Mouse (Mus musculus): Measurements from ENCODE around the gene Cstf3. TPM values are rescaled to one million over a fixed set of nuclear protein-coding genes. Genes with fewer than 3 reads are reported as not detected.

Gene Cstf3
- polyA plus RNA-seq, 2 experiments, result 52.2 to 52.9 TPM

- Histone ChIP-seq H3K4me3 (replicated peaks; ENCODE audit: low read length) (no peak overlapping the region), H3K9ac (ENCODE audit: low read depth, low read length, severe bottlenecking) (no peak overlapping the region), H3K4me1 (ENCODE audit: control insufficient read depth, insufficient read depth, low read length) (no peaks in the 10 kb centered on the region; the same call in 1 of the 2 replicates), H3K36me3 (ENCODE audit: control insufficient read depth, insufficient read depth, low read length) (peaks cover 30% of the 10 kb centered on the region), H3K9me3 (ENCODE audit: control insufficient read depth, low read length) (no peaks in the 10 kb centered on the region), H3K27me3 (ENCODE audit: control insufficient read depth, insufficient read depth, low read length) (no peaks in the 10 kb centered on the region), H3K4me2 (replicated peaks; ENCODE audit: low read depth, low read length, severe bottlenecking) (no peak overlapping the region), H3K27ac (replicated peaks; ENCODE audit: low read depth, low read length) (no peak overlapping the region)
- no peak for DNase-seq (ENCODE audit: low spot score)
- no peak for TF ChIP-seq POLR2A (IDR thresholded peaks at IDR 0.05; ENCODE audit: borderline replicate concordance, extremely low read depth, insufficient read depth, insufficient read length)
- 83% methylated on average over 4 of the region's 4 CpGs for WGBS
- 0 out of 2 replicates have a peak, but pooled peaks have one; percentile 4 for ATAC-seq (ENCODE audit: low FRiP score, low read depth)
Measured at GRCm38 (mm10) chr2:104684771-104685170, 94.4 kb downstream of the Cstf3 start.

GRCm38 (mm10) chr2:104685418-104685817 lies 95.1 kb downstream of the Cstf3 start:
- 5% methylated on average over 13 of the region's 13 CpGs for WGBS
- Histone ChIP-seq H3K27ac (replicated peaks; ENCODE audit: low read depth, low read length) (no peak overlapping the region), H3K36me3 (ENCODE audit: control insufficient read depth, insufficient read depth, low read length) (peaks cover 30% of the 10 kb centered on the region), H3K9me3 (ENCODE audit: control insufficient read depth, low read length) (no peaks in the 10 kb centered on the region), H3K9ac (ENCODE audit: low read depth, low read length, severe bottlenecking) (no peak overlapping the region), H3K4me3 (replicated peaks; ENCODE audit: low read length) (no peak overlapping the region), H3K4me2 (replicated peaks; ENCODE audit: low read depth, low read length, severe bottlenecking) (no peak overlapping the region), H3K27me3 (ENCODE audit: control insufficient read depth, insufficient read depth, low read length) (no peaks in the 10 kb centered on the region), H3K4me1 (ENCODE audit: control insufficient read depth, insufficient read depth, low read length) (no peaks in the 10 kb centered on the region; the same call in 1 of the 2 replicates)
- DNase-seq (ENCODE audit: low spot score), result peak; percentile 92
- peak; percentile 91 for ATAC-seq (ENCODE audit: low FRiP score, low read depth)
- no peak for TF ChIP-seq POLR2A (IDR thresholded peaks at IDR 0.05; ENCODE audit: borderline replicate concordance, extremely low read depth, insufficient read depth, insufficient read length)

DNA sequence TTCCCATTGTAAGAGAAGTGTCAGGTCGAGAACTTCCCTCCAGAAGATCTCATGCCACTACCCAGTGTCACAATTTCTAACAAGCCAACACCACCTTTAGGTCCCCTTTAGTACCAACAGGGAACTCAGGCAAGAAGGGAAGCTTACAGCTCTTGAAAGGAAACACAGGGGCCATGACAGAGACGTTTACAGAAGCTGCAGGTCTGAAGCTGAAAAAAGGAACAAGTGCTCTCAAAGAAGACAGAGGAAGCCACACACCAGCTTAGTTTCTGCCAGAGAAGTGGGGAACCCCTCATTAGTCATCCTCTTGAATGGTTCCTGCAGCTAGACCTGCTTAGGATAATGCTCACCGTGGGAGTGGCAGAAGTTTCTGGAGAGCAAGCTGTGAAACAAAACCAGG lies 96.9 kb downstream of the Cstf3 start:
- Histone ChIP-seq H3K27me3 (ENCODE audit: control insufficient read depth, insufficient read depth, low read length) (no peaks in the 10 kb centered on the region), H3K27ac (replicated peaks; ENCODE audit: low read depth, low read length) (no peak overlapping the region), H3K9ac (ENCODE audit: low read depth, low read length, severe bottlenecking) (no peak overlapping the region), H3K4me3 (replicated peaks; ENCODE audit: low read length) (no peak overlapping the region), H3K9me3 (ENCODE audit: control insufficient read depth, low read length) (no peaks in the 10 kb centered on the region), H3K4me1 (ENCODE audit: control insufficient read depth, insufficient read depth, low read length) (no peaks in the 10 kb centered on the region), H3K4me2 (replicated peaks; ENCODE audit: low read depth, low read length, severe bottlenecking) (no peak overlapping the region), H3K36me3 (ENCODE audit: control insufficient read depth, insufficient read depth, low read length) (peaks cover 19% of the 10 kb centered on the region; the same call in 1 of the 2 replicates)
- no peak for ATAC-seq (ENCODE audit: low FRiP score, low read depth)
- DNase-seq (ENCODE audit: low spot score), result no peak
- TF ChIP-seq POLR2A (IDR thresholded peaks at IDR 0.05; ENCODE audit: borderline replicate concordance, extremely low read depth, insufficient read depth, insufficient read length), result no peak
- WGBS, result 71% methylated on average over 3 of the region's 3 CpGs

DNA sequence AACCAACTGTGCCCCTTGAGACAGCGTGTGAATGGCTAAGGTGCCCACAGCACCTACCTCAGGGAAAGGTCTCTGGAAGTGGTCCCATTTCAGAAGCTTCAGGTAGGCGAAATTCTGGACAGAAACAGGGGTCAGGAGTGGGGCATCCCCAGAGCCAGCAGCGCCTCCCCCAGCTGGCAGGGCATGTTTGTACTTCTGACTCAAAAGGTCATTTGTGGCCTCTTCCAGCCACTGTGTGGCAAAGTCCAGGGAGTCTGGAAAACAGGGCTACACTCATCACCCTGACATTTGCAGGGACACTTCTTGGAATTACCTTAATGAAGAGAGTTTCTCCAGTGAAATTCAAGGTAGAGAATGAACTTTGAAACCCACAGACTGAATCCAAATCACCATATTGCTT lies 98.0 kb downstream of the Cstf3 start:
- TF ChIP-seq POLR2A (IDR thresholded peaks at IDR 0.05; ENCODE audit: borderline replicate concordance, extremely low read depth, insufficient read depth, insufficient read length), result no peak
- DNase-seq (ENCODE audit: low spot score) (no peak), ATAC-seq (ENCODE audit: low FRiP score, low read depth) (no peak)
- H3K4me2 ChIP-seq (replicated peaks; ENCODE audit: low read depth, low read length, severe bottlenecking), result no peak overlapping the region
- H3K9me3 ChIP-seq (ENCODE audit: control insufficient read depth, low read length), result no peaks in the 10 kb centered on the region
- H3K27ac ChIP-seq (replicated peaks; ENCODE audit: low read depth, low read length), result no peak overlapping the region
- peaks cover 18% of the 10 kb centered on the region; the same call in 1 of the 2 replicates for H3K36me3 ChIP-seq (ENCODE audit: control insufficient read depth, insufficient read depth, low read length)
- no peak overlapping the region for H3K9ac ChIP-seq (ENCODE audit: low read depth, low read length, severe bottlenecking)
- no peaks in the 10 kb centered on the region for H3K4me1 ChIP-seq (ENCODE audit: control insufficient read depth, insufficient read depth, low read length)
- H3K4me3 ChIP-seq (replicated peaks; ENCODE audit: low read length), result no peak overlapping the region
- H3K27me3 ChIP-seq (ENCODE audit: control insufficient read depth, insufficient read depth, low read length), result no peaks in the 10 kb centered on the region
- WGBS, result 83% methylated on average over 3 of the region's 3 CpGs

DNA sequence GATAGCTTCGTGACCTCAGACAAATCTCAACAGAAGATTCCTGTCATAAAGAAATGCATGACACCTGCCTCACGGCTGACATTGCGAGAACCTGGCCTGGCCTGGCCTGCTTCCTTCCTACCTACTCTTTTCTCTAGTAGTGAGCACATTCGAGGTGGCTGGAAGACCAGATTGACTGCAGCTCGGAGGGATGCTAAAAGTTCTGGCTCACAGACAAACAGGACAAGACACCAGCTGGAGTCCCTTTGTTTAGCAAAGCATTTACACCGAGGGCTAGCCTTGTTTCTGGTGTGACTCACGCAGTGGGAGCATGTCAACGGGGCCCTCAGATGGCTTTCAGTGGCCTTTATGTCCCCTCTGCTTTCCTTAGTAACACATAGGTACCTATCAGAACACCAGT lies 98.4 kb downstream of the Cstf3 start:
- DNase-seq (ENCODE audit: low spot score), result no peak
- Histone ChIP-seq H3K9ac (ENCODE audit: low read depth, low read length, severe bottlenecking) (no peak overlapping the region), H3K4me3 (replicated peaks; ENCODE audit: low read length) (no peak overlapping the region), H3K36me3 (ENCODE audit: control insufficient read depth, insufficient read depth, low read length) (peaks cover 14% of the 10 kb centered on the region; the same call in 1 of the 2 replicates), H3K9me3 (ENCODE audit: control insufficient read depth, low read length) (no peaks in the 10 kb centered on the region), H3K4me1 (ENCODE audit: control insufficient read depth, insufficient read depth, low read length) (no peaks in the 10 kb centered on the region), H3K27me3 (ENCODE audit: control insufficient read depth, insufficient read depth, low read length) (no peaks in the 10 kb centered on the region), H3K27ac (replicated peaks; ENCODE audit: low read depth, low read length) (no peak overlapping the region), H3K4me2 (replicated peaks; ENCODE audit: low read depth, low read length, severe bottlenecking) (no peak overlapping the region)
- no peak for TF ChIP-seq POLR2A (IDR thresholded peaks at IDR 0.05; ENCODE audit: borderline replicate concordance, extremely low read depth, insufficient read depth, insufficient read length)
- ATAC-seq (ENCODE audit: low FRiP score, low read depth), result no peak
- whole genome bisulfite sequencing, result 81% methylated on average over 8 of the region's 8 CpGs

DNA sequence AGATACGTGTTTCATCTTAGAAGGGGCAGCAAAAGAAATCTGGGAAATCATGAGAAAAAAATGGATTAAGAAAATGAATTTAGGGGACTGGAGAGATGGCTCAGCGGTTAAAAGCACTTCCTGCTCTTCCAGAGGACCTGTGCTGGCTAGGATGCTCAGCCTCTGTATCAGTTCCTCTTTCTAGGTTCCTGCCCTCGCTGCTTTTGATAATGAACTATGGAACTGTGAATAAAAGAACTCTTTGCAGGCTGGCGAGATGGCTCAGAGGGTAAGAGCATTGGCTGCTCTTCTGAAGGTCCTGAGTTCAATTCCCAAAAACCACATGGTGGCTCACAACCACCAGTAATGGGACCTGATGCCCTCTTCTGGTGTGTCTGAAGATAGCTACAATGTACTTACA lies 100.4 kb downstream of the Cstf3 start:
- no peak overlapping the region for H3K4me2 ChIP-seq (replicated peaks; ENCODE audit: low read depth, low read length, severe bottlenecking)
- H3K9me3 ChIP-seq (ENCODE audit: control insufficient read depth, low read length), result no peaks in the 10 kb centered on the region
- DNase-seq (ENCODE audit: low spot score) (no peak), ATAC-seq (ENCODE audit: low FRiP score, low read depth) (no peak)
- H3K4me3 ChIP-seq (replicated peaks; ENCODE audit: low read length), result no peak overlapping the region
- H3K27me3 ChIP-seq (ENCODE audit: control insufficient read depth, insufficient read depth, low read length), result no peaks in the 10 kb centered on the region
- H3K4me1 ChIP-seq (ENCODE audit: control insufficient read depth, insufficient read depth, low read length), result no peaks in the 10 kb centered on the region
- TF ChIP-seq POLR2A (IDR thresholded peaks at IDR 0.05; ENCODE audit: borderline replicate concordance, extremely low read depth, insufficient read depth, insufficient read length), result no peak
- H3K9ac ChIP-seq (ENCODE audit: low read depth, low read length, severe bottlenecking), result no peak overlapping the region
- peaks cover 14% of the 10 kb centered on the region; the same call in 1 of the 2 replicates for H3K36me3 ChIP-seq (ENCODE audit: control insufficient read depth, insufficient read depth, low read length)
- H3K27ac ChIP-seq (replicated peaks; ENCODE audit: low read depth, low read length), result no peak overlapping the region
- 87% methylated on average over 4 of the region's 4 CpGs for whole genome bisulfite sequencing
